Mouse (Mus musculus): ENCODE measurements at regions not wholly inside any gene's neighbourhood (a gene's known extent, or its start where the extent isn't known, plus 50 kb on each side); places are given as distances from the start of the nearest gene placed in this dataset.

DNA sequence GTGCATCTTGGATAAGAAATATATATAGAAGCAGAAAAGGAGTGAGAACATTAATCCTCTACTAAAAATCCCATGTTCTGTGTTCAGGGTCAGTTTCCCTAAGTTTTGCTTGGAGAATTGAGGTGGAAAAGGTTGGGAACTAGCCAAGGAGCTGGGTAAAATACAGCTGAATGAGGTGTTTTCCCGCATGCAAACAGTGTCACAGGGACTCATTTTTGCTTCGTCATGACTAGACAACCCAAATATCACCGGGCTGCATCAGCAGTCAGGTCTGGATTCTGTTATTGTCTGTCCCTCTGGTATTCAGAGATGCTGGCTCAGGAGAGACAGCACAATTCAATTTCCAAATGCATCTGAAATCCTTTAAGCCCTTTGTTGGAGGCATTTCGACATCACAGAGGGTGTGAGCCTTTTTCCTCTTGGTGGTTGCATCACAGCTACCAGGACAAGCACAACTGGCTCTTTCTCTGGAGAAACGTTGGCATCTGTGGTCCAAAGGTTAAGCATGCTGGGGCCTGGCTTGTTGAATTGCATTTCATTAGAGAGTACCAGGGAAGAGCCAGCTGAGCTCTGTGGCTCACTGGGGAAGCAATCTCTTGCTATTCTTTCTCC, 59.6 kb upstream of the Sesn3 start:
- ATAC-seq, result peak; percentile 74
- no peaks in the 10 kb centered on the region; the same call in 1 of the 2 replicates for H3K4me1 ChIP-seq (ENCODE audit: insufficient read depth, low read depth, low read length)
- H3K27ac ChIP-seq (ENCODE audit: low read length), result no peak overlapping the region
- TF ChIP-seq EP300 (IDR thresholded peaks at IDR 0.05) (no peak; the same call in 1 of the 2 replicates), CTCF (IDR thresholded peaks at IDR 0.05) (no peak)
- no peaks in the 10 kb centered on the region for H3K27me3 ChIP-seq (replicated peaks; ENCODE audit: insufficient read depth, low read length)
- peak; percentile 84 for DNase-seq (ENCODE audit: low spot score)
- H3K9ac ChIP-seq (replicated peaks; ENCODE audit: low read depth), result no peak overlapping the region
- H3K9me3 ChIP-seq (ENCODE audit: low read length), result no peaks in the 10 kb centered on the region
- no peak overlapping the region for H3K4me2 ChIP-seq (replicated peaks; ENCODE audit: low read depth, low read length)
- WGBS, result 45% methylated on average over 5 of the region's 5 CpGs
- no peak overlapping the region for H3K4me3 ChIP-seq (ENCODE audit: low read depth, low read length)
- H3K36me3 ChIP-seq (ENCODE audit: insufficient read depth, low read length), result no peaks in the 10 kb centered on the region

DNA sequence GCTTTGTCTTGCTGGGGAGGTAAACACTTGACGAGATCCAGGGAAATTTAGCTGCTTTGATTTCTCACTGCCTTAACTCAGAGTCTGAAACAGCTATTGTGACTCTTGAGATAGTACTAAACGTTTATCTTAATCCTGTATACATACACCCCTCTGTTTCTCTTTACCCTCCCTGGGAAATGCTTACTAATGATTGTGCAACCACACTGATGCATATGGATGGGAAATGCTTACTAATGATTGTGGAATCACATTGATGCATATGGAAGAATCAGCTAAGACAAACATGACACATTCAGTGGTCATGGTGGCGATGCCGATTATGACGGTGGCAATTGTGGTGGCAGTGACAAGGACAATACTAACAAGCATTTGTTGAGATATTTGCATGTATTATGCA, 58.9 kb upstream of the Sesn3 start:
- ATAC-seq (no peak), DNase-seq (ENCODE audit: low spot score) (no peak)
- Histone ChIP-seq H3K36me3 (ENCODE audit: insufficient read depth, low read length) (no peaks in the 10 kb centered on the region), H3K4me3 (ENCODE audit: low read depth, low read length) (no peak overlapping the region), H3K9me3 (ENCODE audit: low read length) (no peaks in the 10 kb centered on the region), H3K27me3 (replicated peaks; ENCODE audit: insufficient read depth, low read length) (no peaks in the 10 kb centered on the region), H3K9ac (replicated peaks; ENCODE audit: low read depth) (no peak overlapping the region), H3K4me1 (ENCODE audit: insufficient read depth, low read depth, low read length) (no peaks in the 10 kb centered on the region; the same call in 1 of the 2 replicates), H3K4me2 (replicated peaks; ENCODE audit: low read depth, low read length) (no peak overlapping the region), H3K27ac (ENCODE audit: low read length) (no peak overlapping the region)
- TF ChIP-seq CTCF (IDR thresholded peaks at IDR 0.05) (no peak), EP300 (IDR thresholded peaks at IDR 0.05) (no peak)
- WGBS, result 67% methylated on average over 5 of the region's 5 CpGs

DNA sequence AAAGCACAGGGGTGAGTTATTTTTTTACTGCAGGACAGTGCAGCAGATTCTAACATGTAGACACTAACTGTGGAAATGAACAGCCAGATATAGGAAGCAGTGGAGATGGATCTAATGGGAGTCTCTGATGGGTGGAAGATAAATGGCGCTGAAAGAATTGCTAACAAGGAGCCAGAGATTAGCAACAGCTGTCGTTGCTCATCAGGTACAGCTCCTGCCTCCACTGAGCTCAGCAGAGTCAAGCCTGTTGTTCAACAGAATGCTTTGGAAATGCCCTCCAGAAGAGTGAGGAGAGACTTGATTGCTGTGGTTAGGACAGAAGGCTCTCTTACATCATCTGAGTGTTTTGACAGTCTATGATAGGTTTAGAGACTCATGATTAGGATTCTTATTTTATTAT, 51.9 kb upstream of the Sesn3 start:
- Histone ChIP-seq H3K9ac (replicated peaks; ENCODE audit: low read depth) (no peak overlapping the region), H3K4me1 (ENCODE audit: insufficient read depth, low read depth, low read length) (no peaks in the 10 kb centered on the region), H3K4me2 (replicated peaks; ENCODE audit: low read depth, low read length) (no peak overlapping the region), H3K36me3 (ENCODE audit: insufficient read depth, low read length) (no peaks in the 10 kb centered on the region), H3K27me3 (replicated peaks; ENCODE audit: insufficient read depth, low read length) (no peaks in the 10 kb centered on the region), H3K27ac (ENCODE audit: low read length) (no peak overlapping the region), H3K9me3 (ENCODE audit: low read length) (no peaks in the 10 kb centered on the region), H3K4me3 (ENCODE audit: low read depth, low read length) (no peak overlapping the region)
- TF ChIP-seq EP300 (IDR thresholded peaks at IDR 0.05) (no peak), CTCF (IDR thresholded peaks at IDR 0.05) (no peak)
- DNase-seq (ENCODE audit: low spot score) (no peak), ATAC-seq (peak; percentile 26; the same call in 1 of the 2 replicates)
- 32% methylated on average over 2 of the region's 2 CpGs for WGBS
